Comparison of ENCODE assay signal across 8 mouse cellular contexts in genomic region chr7:18893009-18893408, GRCm38 (mm10). TPM values are rescaled to one million over a fixed set of nuclear protein-coding genes. Genes with fewer than 3 reads are reported as not detected.
DNase-seq lines count a peak whose midpoint lies in the region; ATAC-seq and TF ChIP-seq lines count a peak whose summit lies in the region.

No protein-coding gene starts in this region.

- H3K4me2 ChIP-seq in liver, embryonic 12.5 days = peak overlapping the region; percentile 69
- peak overlapping the region; percentile 87 for H3K4me2 ChIP-seq in stomach, postnatal 0 days (replicated peaks; ENCODE audit: low read depth)

- no peak for TF ChIP-seq CTCF in gastrocnemius, adult 2 months (IDR thresholded peaks at IDR 0.05)
- TF ChIP-seq CTCF in stomach, postnatal 0 days (IDR thresholded peaks at IDR 0.05; ENCODE audit: low read depth) = no peak

- TF ChIP-seq EP300 in stomach, postnatal 0 days (optimal IDR thresholded peaks at IDR 0.05) = no peak

- peak overlapping the region; percentile 15; the same call in 1 of the 2 replicates for H3K4me3 ChIP-seq in gastrocnemius, adult 2 months
- peak overlapping the region; percentile 41; the same call in 1 of the 2 replicates for H3K4me3 ChIP-seq in liver, embryonic 12.5 days
- H3K4me3 ChIP-seq in stomach, postnatal 0 days (ENCODE audit: low read depth, low read length) = no peak overlapping the region

- no peak overlapping the region for H3K9ac ChIP-seq in liver, embryonic 12.5 days
- no peak overlapping the region for H3K9ac ChIP-seq in stomach, postnatal 0 days (ENCODE audit: low read length)

- H3K9me3 ChIP-seq in liver, embryonic 12.5 days (replicated peaks) = no peaks in the 10 kb centered on the region
- H3K9me3 ChIP-seq in stomach, postnatal 0 days (ENCODE audit: control insufficient read depth, low read length) = no peaks in the 10 kb centered on the region

- ATAC-seq in liver, embryonic 12.5 days = peak; percentile 30; the same call in 1 of the 2 replicates
- peak; percentile 28; the same call in 1 of the 2 replicates for ATAC-seq in stomach, postnatal 0 days (ENCODE audit: low FRiP score, low TSS enrichment)
- ATAC-seq in monocyte, adult 5-6 weeks (replicated peaks; ENCODE audit: insufficient number of reproducible peaks, low FRiP score, low TSS enrichment, poor library complexity, severe bottlenecking) = no peak

- intact Hi-C loops in gastrocnemius, adult 2 months (cut with DNase I) = loop anchor here (5.0 kb wide), 1 partner anchor 99 kb away; the partner anchor contains the start of gene Mypop

- DNase-seq in gastrocnemius, adult 2 months = no peak
- no peak for DNase-seq in gastrocnemius, postnatal 4 days (ENCODE audit: low spot score in 2 of 2)
- DNase-seq in thymus, postnatal 4 days = peak; percentile 20
- no peak for DNase-seq in thymus, adult 18-20 months
- DNase-seq in stomach, postnatal 0 days (ENCODE audit: low spot score) = no peak
- DNase-seq in c-Kit-positive CD71-positive TER-119-positive erythroid progenitor cells, embryonic 14.5 days (ENCODE audit: low spot score) = no peak

- 31% methylated on average over 27 of the region's 27 CpGs for WGBS in liver, embryonic 12.5 days (ENCODE audit: insufficient replicate concordance)
- WGBS in stomach, postnatal 0 days = 27% methylated on average over 27 of the region's 27 CpGs

- H3K4me1 ChIP-seq in liver, embryonic 12.5 days = peaks cover 22% of the 10 kb centered on the region
- H3K4me1 ChIP-seq in stomach, postnatal 0 days (replicated peaks; ENCODE audit: control insufficient read depth, insufficient read depth) = no peaks in the 10 kb centered on the region

- peaks cover 5% of the 10 kb centered on the region for H3K36me3 ChIP-seq in liver, embryonic 12.5 days
- H3K36me3 ChIP-seq in stomach, postnatal 0 days (ENCODE audit: control insufficient read depth, insufficient read depth, low read length) = no peaks in the 10 kb centered on the region

- peaks cover 28% of the 10 kb centered on the region for H3K27me3 ChIP-seq in liver, embryonic 12.5 days (replicated peaks)
- no peaks in the 10 kb centered on the region for H3K27me3 ChIP-seq in stomach, postnatal 0 days (ENCODE audit: control insufficient read depth, insufficient read depth, low read length)

- H3K27ac ChIP-seq in gastrocnemius, adult 2 months = no peak overlapping the region
- H3K27ac ChIP-seq in liver, embryonic 12.5 days = no peak overlapping the region
- no peak overlapping the region for H3K27ac ChIP-seq in stomach, postnatal 0 days (replicated peaks)

RNA-seq across cellular contexts. Expression of gene Ccdc61, which starts 17.2 kb away (rescaled TPM):
- total RNA-seq in gastrocnemius, adult 2 months (2021) = 1 to 10 TPM; 4.1 to 5.6 TPM
- 10 to 100 TPM; 12.5 to 15.7 TPM for total RNA-seq in gastrocnemius, postnatal 4 days (2021)
- 16.8 and 18.3 TPM in 2 replicates for polyA plus RNA-seq in liver, embryonic 12.5 days (2016; fragmentation: Nextera tagmentation; extraction: Ambion mirVana)
- polyA plus RNA-seq in stomach, postnatal 0 days (2015; fragmentation: Nextera tagmentation; extraction: Ambion mirVana) = 15.4 and 19.1 TPM in 2 replicates
- 10.6 to 30.0 TPM (median 24.7 TPM) in 3 replicates for total RNA-seq in monocyte, adult 5-6 weeks (2017)

RNA-seq across cellular contexts. Expression of gene Pglyrp1, which starts 21.9 kb away (rescaled TPM):
- not detected for total RNA-seq in gastrocnemius, adult 2 months (2021)
- total RNA-seq in gastrocnemius, postnatal 4 days (2021) = 1 to 10 TPM; 2.6 TPM
- 8.9 and 10.0 TPM in 2 replicates for polyA plus RNA-seq in liver, embryonic 12.5 days (2016; fragmentation: Nextera tagmentation; extraction: Ambion mirVana)
- 103 and 110 TPM in 2 replicates for polyA plus RNA-seq in stomach, postnatal 0 days (2015; fragmentation: Nextera tagmentation; extraction: Ambion mirVana)
- 88.5 to 148 TPM (median 139 TPM) in 3 replicates for total RNA-seq in monocyte, adult 5-6 weeks (2017)

RNA-seq across cellular contexts. Expression of gene Nova2, which starts 32.7 kb away (rescaled TPM):
- total RNA-seq in gastrocnemius, adult 2 months (2021) = 1 to 10 TPM; 1.6 to 2.1 TPM
- 1 to 10 TPM; 4.0 to 4.2 TPM for total RNA-seq in gastrocnemius, postnatal 4 days (2021)
- polyA plus RNA-seq in liver, embryonic 12.5 days (2016; fragmentation: Nextera tagmentation; extraction: Ambion mirVana) = 0.13 and 0.16 TPM in 2 replicates
- 0.18 and 0.22 TPM in 2 replicates for polyA plus RNA-seq in stomach, postnatal 0 days (2015; fragmentation: Nextera tagmentation; extraction: Ambion mirVana)
- not detected in 3 replicates for total RNA-seq in monocyte, adult 5-6 weeks (2017)

RNA-seq across cellular contexts. Expression of gene Mill2, which starts 53.2 kb away (rescaled TPM):
- 1 to 10 TPM; 2.4 to 4.0 TPM for total RNA-seq in gastrocnemius, adult 2 months (2021)
- total RNA-seq in gastrocnemius, postnatal 4 days (2021) = 1 to 10 TPM; 4.3 to 4.6 TPM
- 0.07 and 0.10 TPM in 2 replicates for polyA plus RNA-seq in liver, embryonic 12.5 days (2016; fragmentation: Nextera tagmentation; extraction: Ambion mirVana)
- 1.3 and 1.4 TPM in 2 replicates for polyA plus RNA-seq in stomach, postnatal 0 days (2015; fragmentation: Nextera tagmentation; extraction: Ambion mirVana)
- 0.19 to 0.75 TPM in 2 of 3 replicates, not detected in the other for total RNA-seq in monocyte, adult 5-6 weeks (2017)

Comparison
In these comparisons a context has a peak if more than half of its experiments do, and no peak if none do; other contexts are left out.
1. RNA of gene Pglyrp1, which starts 21.9 kb away (total RNA-seq): 88.5 to 148 TPM in monocyte, adult 5-6 weeks; 2.6 TPM in gastrocnemius, postnatal 4 days and not detected in gastrocnemius, adult 2 months; every median in the first group is over 10 times any median in the second.